Mouse (Mus musculus) neural tube, embryonic 10.5 days (tissue): ENCODE measurements around the gene Reck.

Experiments
- DNase-seq: peaks from one replicate; pipeline ENCODE4 v3.0.0-alpha.2; 2017; ENCODE audit warnings: low spot score; ENCODE audit errors: extremely low spot score

Gene Reck

DNA sequence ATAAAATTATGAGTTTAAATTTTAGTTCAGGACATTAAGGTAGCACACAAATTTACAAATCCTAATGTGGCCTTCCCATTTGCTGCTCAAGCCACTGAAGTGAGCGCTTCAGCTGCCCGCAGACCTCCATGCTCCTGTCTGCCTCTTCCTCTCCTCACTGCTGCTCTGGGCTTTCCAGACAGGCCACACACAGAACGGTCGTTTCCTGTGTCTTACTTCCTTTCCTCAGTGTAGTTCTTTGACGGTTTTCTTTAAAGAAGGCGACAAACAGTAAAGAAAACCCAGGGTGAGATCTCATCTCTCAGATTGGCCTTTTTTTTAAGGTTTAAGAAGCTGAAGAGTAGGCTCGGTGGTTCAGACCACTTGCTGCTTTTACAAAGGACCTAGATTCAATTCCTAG lies 28.4 kb downstream of the Reck start:
- DNase-seq, result no peak

DNA sequence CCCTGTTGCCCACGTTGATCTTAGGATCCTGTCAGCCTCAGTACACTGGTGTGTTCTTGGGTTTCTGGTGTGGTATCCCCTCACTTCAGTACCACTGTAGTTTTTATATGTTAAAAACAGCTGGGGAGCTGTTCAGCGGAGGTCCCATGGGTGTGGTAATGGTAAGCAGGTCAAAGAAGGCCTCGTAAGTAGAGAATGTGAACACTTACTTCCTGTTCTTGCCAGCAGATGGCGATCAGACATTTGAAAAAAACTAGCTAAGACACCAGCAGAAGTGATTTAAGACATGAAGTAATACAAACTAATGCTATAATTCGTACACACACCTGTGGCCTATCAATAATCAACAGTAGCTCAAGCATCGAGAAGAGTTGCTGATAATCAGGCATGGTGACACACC lies 31.1 kb downstream of the Reck start:
- no peak for DNase-seq

DNA sequence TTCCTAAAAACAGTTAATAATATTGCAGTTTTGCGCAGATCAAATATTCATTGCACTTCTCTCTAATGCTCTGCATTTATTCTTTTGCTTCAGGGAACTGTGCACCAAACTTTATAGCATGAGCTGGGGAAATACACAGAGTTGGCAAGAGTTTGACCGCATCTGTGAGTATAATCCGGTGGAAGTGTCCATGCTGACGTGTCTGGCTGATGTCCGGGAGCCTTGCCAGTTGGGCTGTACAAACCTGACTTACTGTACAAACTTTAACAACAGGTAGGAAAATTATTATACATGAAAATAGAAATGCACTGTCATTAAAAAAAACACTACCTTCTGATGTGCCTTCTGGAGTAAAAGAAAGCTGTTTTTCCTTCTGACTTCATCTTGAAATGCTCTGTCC lies 42.9 kb downstream of the Reck start:
- DNase-seq, result no peak

DNA sequence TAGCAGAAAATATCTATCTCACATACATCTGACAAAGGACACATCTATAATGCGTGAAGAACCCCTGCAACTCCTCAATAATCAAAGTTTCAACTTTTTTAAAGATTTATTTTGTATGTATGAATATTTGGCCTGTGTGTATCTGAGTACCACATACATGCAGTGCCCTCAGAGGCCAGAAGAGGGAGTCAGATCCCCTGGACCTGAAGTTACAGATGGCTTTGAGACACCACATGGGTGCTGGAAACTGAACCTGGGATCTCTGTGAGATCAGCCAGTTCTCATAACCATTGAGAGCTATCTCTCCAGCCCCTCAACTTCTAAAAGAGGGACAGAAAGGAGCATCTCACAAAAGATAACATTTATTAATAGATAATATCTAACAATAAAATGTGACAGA lies 45.3 kb downstream of the Reck start:
- no peak for DNase-seq

DNA sequence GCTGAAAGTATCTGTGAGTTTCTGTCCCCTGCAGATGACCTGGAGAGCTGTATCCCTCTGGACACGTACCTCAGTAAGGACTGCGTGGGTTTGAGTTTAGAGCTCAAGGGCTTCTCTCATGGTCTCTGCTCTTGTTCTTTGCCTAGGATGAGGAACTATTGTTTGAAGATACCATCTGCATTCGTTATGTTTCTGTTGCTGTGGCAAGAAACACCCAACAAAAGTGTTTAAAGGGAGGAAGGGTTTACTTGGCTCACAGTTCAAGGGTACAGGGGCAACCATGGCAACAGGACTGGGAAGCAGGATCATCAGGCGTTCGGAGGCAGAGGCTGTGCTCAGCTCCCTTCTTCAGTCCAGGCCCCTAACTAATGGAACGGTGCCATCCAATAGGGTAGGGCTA lies 49.8 kb downstream of the Reck start:
- no peak for DNase-seq

DNA sequence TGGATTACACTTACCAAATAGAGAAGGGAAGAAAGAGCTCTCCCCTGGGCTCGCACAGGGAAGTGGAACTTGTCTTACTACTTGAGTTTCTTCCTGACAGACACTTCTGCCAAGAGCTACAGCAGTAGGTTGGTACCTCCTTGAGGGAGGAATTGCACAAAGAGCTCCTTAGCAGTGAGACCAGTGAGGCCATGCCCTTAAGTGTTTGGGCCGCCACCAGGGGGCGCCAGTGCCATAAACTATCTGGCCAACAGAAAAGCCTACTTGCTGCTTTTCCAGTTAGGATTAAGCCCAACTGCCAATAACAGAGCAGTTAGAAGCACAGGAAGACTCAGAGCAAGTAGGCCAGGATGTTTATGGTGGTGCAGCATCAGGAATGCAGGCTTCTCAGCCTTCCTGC lies 50.4 kb downstream of the Reck start:
- peak; percentile 89 for DNase-seq

DNA sequence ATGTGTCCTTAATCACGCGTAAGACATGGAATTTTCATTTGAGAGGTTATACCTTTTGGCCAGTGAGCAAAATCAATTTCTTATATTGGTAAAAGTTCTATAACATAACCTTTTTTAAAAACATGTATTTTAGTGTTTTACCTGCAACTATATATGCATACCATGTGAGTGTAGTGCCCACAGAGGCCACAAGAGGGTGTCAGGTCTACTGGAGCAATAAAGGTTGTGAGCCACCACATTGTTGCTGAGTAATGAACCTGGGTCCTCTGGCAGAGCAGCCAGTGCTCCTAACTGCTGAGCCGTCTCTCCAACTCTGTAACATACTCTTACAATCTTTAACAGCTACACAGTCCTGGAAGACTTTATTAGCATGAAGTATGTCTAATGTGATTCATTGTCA lies 52.5 kb downstream of the Reck start:
- DNase-seq, result no peak

DNA sequence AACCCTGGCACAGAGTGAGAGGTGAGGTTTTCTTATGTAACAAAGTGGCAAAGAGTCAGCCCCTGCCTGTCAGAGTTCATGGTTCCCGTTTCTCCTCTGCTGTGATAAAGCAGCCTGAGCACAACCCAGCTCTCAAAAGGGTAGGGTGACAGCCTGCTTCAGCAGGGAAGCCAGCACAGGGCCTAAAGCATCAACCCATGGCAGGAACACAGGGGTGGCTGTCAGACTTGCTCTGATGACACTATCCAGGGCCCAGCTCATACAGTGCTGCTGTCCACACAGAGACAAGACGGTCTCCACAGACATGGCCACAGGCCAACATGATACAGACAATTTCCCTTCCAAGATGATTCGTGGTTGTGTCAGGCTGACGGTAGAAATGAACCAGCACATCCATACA lies 56.5 kb downstream of the Reck start:
- no peak for DNase-seq

DNA sequence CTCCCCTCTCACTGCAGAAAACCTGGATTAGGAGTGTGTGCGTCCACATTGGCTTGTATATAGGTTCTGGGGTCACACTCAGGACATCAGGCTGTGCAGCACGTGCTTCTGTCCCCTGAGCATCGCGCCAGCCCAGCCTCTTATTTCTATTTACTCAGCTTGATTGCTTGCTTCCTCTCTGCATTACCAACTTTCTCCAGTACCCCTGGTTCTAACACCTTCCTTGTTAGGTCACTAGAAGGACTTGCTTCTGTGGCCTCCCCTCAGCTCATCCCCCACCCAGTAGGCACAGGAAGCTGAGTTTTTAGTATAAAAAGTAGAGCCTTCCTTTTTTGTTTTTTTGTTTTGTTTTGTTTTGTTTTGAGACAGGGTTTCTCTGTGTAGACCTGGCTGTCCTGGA lies 60.9 kb downstream of the Reck start:
- no peak for DNase-seq

DNA sequence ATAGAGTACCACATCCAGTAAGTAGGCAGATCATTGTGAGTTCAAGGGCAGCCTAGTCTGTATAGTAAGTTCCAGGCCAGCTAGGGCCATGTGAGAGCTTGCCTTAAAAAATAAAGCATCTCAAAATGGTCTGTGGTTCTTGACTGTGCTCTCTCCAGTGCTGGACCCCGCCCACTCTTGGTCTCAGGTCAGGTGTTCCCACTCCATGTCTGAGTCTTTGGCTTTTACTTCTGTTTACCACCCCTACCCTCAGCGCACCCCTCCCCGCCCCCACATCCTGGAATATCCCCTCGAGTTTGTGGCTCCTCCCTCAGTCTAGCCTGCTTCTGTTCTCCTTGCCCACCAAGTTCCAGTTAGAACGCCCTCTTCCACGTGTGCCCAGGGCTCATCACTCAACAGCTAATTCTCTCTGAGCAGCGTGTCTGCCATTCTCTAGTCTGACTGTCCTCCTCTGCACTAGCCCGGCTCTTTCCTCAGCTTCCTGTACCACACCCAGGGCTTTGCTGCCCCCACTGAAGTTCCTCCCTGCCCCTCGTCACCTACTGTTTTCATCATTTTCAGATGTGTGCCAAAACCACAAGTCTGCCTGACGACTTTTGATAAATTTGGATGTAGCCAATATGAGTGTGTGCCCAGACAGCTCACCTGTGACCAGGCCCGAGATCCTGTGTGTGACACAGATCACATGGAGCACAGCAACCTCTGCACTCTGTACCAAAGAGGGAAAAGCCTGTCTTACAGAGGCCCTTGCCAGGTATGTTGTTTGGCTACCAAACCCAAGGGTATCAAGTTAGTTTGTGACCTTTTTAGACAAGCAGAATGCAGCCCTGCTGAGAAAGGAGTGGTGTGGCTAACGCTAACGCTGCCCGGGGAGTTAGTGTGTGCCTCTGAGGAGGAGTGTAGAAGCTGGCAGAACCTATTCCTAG lies 61.7 kb downstream of the Reck start:
- no peak for DNase-seq

DNA sequence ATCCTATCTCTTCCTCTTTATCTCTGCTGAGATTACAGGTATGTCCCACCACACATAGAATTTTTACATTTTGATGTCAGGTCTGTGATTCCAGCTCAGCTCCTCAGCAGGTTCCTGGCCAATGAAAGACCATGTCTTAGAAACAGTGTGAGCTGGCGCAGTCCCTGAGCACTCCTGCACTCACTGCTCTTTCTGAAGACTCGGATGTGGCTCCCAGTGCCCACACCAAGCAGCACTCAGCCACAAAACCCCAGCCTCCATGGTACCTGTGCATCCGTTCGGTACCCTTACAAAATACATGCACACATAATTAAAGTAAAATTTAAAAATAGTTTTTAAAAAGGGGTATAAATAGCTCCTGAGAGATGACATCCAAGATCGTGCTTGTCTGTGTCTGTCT lies 66.0 kb downstream of the Reck start:
- no peak for DNase-seq

DNA sequence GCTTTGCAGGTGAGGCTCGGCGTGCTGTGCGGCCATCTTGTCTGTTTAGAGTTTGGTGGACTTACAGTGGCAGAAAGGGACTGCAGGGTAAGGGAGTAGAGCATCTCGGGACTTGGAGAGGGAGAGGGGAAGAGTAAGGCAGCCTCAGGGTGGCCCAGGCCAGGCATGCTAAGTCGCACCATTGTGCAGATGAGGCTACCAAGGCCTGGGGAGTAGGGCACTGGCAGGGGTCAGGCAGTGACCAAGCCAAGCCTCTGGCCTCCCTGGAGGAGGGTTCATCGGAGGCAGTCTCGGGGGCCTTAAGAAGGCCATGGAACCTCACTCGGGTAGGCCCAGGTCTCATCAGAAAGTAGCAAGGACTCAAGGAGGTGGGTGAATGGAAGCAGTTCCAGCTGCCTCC lies 67.1 kb downstream of the Reck start:
- no peak for DNase-seq

DNA sequence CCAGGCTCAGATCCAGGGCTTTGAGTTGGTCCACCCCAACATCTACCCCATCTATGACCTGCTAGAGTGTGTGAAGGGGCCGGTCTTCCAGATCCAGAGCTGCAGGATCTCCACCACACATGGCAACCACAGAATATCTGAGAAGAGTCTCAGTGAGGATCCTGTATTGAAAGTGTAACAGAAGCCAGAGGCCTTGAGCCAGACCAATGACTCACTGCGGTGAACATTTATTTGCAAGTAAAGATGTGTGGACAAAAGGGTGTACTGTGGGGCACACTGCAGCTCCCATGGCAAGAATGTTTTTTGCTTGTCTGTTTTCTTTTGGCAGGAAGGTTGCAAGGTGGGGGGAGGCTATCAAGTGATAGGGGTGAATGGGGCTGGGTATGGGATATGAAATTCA lies 72.2 kb downstream of the Reck start:
- no peak for DNase-seq

DNA sequence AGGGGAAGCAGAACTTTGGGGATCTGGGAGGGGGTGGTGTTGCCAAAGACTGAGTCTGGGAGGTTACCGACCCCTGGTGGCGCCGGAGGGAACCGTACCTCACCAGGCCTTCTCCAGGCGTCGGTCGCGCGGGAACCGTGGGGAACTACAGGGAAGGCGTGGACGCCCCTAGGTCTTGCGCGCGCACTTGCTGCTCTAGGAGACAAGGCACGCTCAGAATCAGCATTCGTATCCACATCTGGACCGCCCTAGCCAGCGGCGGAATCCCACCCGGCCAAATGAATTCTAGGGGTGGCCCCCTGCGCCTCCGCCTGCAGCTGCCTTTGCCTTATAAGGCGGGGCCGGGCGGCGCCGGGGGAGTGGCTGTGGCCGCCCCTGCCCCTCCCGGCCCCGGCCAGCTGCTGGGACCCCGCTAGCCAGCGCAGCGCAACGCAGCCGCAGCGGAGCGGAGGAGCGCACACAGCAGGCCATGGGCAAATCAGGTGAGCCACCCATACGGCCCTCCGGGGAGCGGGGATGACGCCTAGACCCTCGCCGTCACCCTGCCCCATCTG lies 82.0 kb downstream of the Reck start, which contains the start of gene Glipr2:
Glipr2 (plus strand) TSS at position 110 of the 554 bp plus-strand sequence.
- DNase-seq, result peak; percentile 92

DNA sequence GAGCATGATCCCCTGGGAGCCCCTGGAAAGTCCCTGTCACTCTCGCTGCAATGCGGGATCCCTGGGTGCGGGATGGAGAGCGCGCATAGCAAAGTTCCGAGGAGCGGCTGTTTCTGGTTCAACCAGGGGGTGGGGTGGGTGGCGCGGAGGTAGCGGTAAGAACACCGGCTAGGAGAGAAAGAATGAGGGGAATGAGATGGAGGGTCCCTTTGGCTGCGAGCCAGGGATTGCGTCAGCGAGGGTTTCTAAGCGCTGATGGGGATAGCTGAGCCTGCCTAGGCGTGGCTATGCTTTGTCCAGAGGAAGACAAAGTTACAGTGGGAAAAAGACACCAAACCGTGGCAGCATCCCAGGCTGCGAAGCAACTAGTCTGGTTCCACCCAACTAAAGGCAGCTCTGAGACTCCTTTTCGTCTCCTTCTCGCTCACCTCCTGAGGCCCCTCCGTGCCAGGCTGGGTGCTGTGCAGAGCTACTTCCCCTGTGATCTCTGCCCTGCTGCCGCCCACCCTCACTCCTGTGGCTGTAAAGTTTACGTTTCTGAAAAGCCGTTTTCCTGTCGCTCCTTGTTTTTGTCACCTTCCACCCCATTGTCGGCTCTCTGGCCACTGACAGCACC lies 82.6 kb downstream of the Reck start:
- peak; percentile 78 for DNase-seq

DNA sequence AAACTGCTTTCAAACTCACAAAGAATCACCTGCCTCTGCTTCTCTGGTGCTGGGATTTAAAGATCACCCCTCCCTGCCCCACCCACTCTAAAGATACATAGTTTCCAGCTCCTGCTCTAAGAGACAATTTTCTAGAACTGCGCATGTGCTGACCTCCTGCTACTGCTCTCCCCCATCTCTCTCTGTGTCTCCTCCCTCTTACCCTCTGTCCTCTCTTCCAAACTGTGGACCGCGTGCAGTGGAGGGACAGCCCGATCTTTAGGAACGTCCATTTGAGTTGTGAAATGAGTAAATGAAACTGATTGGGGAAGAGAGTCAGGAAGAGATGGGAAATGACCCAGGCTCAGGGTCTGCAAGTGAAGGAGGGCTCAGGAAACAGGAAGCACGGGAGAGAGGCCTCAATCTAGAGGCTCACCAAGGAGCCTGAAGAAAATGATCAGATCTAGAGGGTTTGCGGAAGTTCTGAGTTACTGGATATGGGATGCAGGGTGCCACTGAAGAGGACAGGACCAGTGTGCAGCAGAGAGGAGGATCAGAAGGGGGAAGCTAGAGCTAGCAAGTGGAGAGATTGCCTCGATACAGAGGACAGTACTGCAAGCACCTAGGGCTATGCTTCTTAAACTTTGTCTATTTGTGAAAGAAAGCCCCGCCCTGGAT lies 84.3 kb downstream of the Reck start:
- DNase-seq, result no peak

DNA sequence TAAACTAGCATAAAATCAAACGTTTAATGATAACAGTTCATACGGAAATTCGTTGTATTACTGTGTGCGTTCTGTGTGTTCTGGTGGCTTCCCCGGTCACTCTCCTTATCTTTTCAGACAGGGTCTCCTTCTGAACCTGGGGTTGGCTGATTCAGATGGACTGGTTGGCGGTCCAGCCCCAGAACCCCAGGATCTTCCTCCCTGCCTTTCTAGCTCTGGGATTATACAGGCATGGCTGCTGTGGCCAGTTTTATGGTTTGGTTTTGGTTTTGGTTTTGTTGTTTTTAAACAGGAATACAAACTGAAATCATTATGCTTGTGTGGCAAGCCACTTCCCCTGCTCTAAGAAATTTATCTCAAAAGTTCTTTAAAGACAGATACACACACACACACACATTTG lies 84.9 kb downstream of the Reck start:
- DNase-seq, result no peak

DNA sequence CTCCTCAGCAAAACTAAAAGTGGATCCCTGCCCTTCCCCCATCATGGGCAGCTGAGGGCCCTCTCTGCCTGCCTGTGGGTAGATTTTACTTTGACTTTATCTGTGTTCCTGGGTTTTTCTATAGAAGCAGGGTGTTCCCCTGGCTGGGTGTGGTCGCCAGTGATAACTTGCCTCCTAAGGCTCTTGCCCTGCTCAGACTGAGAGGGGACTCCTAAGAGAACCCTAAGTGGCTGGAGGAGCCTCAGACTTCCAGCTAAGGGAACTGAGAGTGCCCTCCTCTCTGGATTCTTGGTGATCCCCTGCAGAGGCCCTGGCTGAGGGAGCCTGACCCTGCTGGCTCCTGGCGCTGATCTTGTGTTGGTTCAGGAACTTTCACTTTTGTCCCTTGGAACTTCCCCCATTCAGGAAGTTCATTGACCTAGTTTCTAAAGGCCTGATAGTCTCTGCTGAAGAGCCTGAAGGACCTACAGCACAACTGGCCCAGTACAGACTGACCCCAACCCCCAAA lies 89.0 kb downstream of the Reck start:
- DNase-seq, result no peak

DNA sequence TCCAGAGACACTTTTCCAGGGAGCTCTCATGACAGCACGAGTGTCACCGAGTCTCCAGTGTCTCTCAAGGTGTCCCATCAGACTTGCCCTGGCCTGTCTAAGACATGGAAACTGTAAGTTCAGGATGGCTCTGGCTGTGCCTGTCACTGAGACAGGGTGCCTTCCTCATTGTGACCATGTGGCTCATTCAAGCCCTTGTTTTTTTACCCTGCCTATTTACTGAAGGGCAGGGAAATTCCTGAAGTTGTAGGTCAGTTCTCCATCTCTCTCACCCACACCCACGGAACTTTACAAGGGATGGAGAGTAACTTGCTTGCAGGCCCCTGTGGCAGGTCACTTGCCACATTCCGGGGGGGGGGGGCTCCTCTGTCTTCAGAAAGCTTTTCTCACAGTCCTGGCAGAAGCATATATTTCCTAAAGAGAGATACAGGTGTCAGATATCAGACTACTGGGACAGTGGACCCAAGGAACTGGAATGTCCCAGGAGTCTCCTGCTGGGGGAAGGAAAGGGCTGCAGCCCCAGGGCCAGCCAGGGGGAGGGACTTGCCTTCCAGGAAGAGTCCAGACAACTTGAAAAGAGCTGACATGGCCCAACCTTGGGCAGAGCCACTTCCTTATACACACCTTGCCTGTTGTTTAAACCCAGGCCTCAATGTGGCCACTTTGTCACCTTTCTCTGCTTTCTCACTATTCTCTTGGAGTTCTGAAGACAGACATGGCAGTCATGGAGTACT lies 89.8 kb downstream of the Reck start:
- DNase-seq, result no peak

DNA sequence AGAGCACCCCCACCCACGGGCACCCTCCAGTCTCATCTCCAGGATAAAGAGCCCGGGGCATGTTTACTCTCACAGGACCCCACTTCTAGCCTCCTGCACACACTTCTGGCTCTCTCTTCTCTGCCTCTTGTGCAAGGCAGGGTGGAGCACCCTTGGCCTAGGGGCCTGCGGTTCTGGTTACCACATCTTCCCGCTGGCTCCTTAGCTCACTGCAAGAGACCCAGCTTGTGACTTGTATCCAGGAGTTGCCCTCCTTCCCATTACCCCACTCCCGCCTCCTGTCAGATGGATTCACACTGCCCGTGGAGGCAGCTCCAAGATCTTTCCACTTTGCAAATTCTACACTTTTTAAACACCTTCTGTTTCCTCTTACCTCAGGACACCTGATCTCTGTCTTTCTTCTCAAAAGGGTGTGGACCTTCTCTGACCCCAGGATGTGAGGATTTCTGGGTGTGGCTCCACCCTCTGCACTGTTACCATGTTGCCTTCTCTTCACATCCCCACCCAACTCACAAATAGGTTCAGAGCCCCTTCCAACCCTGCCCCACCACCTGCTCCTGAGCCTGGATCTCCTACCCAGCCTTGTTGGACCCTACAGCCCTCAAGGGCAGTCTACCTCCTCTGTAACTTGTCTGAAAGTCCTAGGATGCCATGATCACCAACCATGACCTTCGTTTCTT lies 90.7 kb downstream of the Reck start:
- DNase-seq, result no peak

DNA sequence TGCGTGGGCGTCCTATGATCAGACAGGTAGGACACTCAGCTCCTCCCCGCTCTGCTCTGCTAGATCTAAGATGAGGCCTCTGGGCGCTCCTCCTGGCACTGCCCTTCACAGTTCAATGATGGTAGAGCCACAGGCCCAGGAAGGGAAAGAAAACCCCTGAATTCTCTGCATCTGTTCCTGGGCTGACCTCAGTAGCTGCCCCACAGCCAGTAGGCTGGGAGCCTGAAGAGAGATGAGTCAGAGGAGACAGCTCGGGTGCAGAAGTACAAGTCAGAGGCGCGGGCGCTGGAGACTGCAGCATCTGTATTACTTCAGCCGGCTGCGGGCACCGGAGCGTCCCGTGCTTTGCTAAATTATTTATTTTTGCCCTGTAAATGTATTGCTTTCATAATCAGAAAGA lies 93.3 kb downstream of the Reck start:
- DNase-seq, result no peak
